Mouse (Mus musculus) liver, embryonic 12.5 days (tissue): ENCODE measurements around the gene Krt18. TPM values are rescaled to one million over a fixed set of nuclear protein-coding genes. Genes with fewer than 3 reads are reported as not detected.

ENCODE experiments used
- ATAC-seq: fragments of 200-750 bp; cut with Nextera tagmentation; 2 replicates; pipeline ENCODE4 v1.8.0; 2017; ENCODE audit warnings: moderate number of reproducible peaks, mild to moderate bottlenecking, moderate library complexity
- H3K27ac ChIP-seq: fragments of 300-500 bp; sonication (generic); 2 replicates; pipeline ENCODE4 v1.5.1; 2016; ENCODE audit warnings: mild to moderate bottlenecking
- H3K27me3 ChIP-seq: fragments of 300-500 bp; sonication (generic); replicated peaks from 2 replicates; pipeline ENCODE4 v1.6.1; 2016; ENCODE audit warnings: mild to moderate bottlenecking, moderate library complexity
- H3K36me3 ChIP-seq: fragments of 300-500 bp; sonication (generic); 2 replicates; pipeline ENCODE4 v1.6.1; 2016; ENCODE audit warnings: mild to moderate bottlenecking, moderate library complexity
- H3K4me1 ChIP-seq: fragments of 300-500 bp; sonication (generic); 2 replicates; pipeline ENCODE4 v1.6.1; 2016
- H3K4me2 ChIP-seq: fragments of 300-500 bp; sonication (generic); 2 replicates; pipeline ENCODE4 v1.6.1; 2016; ENCODE audit warnings: mild to moderate bottlenecking, moderate library complexity
- H3K4me3 ChIP-seq: fragments of 300-500 bp; sonication (generic); 2 replicates; pipeline ENCODE4 v1.5.1; 2016; ENCODE audit warnings: mild to moderate bottlenecking, moderate library complexity
- H3K9ac ChIP-seq: fragments of 300-500 bp; sonication (generic); 2 replicates; pipeline ENCODE4 v1.6.1; 2016; ENCODE audit warnings: mild to moderate bottlenecking, moderate library complexity
- H3K9me3 ChIP-seq: fragments of 300-500 bp; sonication (generic); replicated peaks from 2 replicates; pipeline ENCODE4 v1.6.1; 2016; ENCODE audit warnings: mild to moderate bottlenecking, moderate library complexity
- WGBS: fragments of 180-500 bp; shearing (Covaris S2); methylation state at CpG from one replicate; pipeline ENCODE4 v1.1.7; 2016; ENCODE audit not compliant: insufficient replicate concordance; 5-methylcytosine and 5-hydroxymethylcytosine counted together
- polyA plus RNA-seq: library from polyadenylated mRNA; unstranded; fragments of >200 nt; fragmentation: Nextera tagmentation; extraction: Ambion mirVana; gene quantifications from 2 replicates; pipeline ENCODE4 v1.2.1, GENCODE M21; 2016

Krt18 gene
- polyA plus RNA-seq, 1 experiment from 2014 or later = 77.6 TPM

GRCm38 (mm10) chr15:102045691-102046090, 17.7 kb downstream of the Krt18 start:
- Histone ChIP-seq H3K9me3 (no peaks in the 10 kb centered on the region), H3K4me1 (no peaks in the 10 kb centered on the region), H3K36me3 (no peaks in the 10 kb centered on the region), H3K4me3 (no peak overlapping the region), H3K9ac (no peak overlapping the region), H3K27me3 (no peaks in the 10 kb centered on the region), H3K27ac (no peak overlapping the region), H3K4me2 (no peak overlapping the region)
- WGBS = 68% methylated on average over 10 of the region's 10 CpGs
- no peak for ATAC-seq

GRCm38 (mm10) chr15:102048006-102048405, 20.0 kb downstream of the Krt18 start:
- H3K27me3 ChIP-seq = peaks cover 21% of the 10 kb centered on the region
- H3K27ac ChIP-seq = no peak overlapping the region
- no peaks in the 10 kb centered on the region for H3K9me3 ChIP-seq
- no peak for ATAC-seq
- H3K4me1 ChIP-seq = 0 out of 2 replicates have a peak, but pooled peaks cover 5% of the 10 kb centered on the region
- H3K36me3 ChIP-seq = no peaks in the 10 kb centered on the region
- 74% methylated on average over 6 of the region's 6 CpGs for WGBS
- H3K9ac ChIP-seq = no peak overlapping the region
- H3K4me2 ChIP-seq = no peak overlapping the region
- H3K4me3 ChIP-seq = no peak overlapping the region

GRCm38 (mm10) chr15:102049871-102050270, 21.9 kb downstream of the Krt18 start:
- peaks cover 25% of the 10 kb centered on the region for H3K27me3 ChIP-seq
- no peaks in the 10 kb centered on the region for H3K36me3 ChIP-seq
- no peak overlapping the region for H3K4me3 ChIP-seq
- no peak overlapping the region for H3K9ac ChIP-seq
- no peak overlapping the region for H3K4me2 ChIP-seq
- ATAC-seq = no peak
- H3K27ac ChIP-seq = no peak overlapping the region
- no peaks in the 10 kb centered on the region for H3K9me3 ChIP-seq
- 0 out of 2 replicates have a peak, but pooled peaks cover 5% of the 10 kb centered on the region for H3K4me1 ChIP-seq

- H3K4me3 ChIP-seq = peak overlapping the region; percentile 42
- no peaks in the 10 kb centered on the region for H3K9me3 ChIP-seq
- no peaks in the 10 kb centered on the region for H3K36me3 ChIP-seq
- ATAC-seq = 0 out of 2 replicates have a peak, but pooled peaks have one; percentile 42
- peaks cover 25% of the 10 kb centered on the region for H3K27me3 ChIP-seq
- WGBS = 2% methylated on average over 33 of the region's 33 CpGs
- peak overlapping the region; percentile 12; the same call in 1 of the 2 replicates for H3K9ac ChIP-seq
- peak overlapping the region; percentile 65 for H3K4me2 ChIP-seq
- H3K27ac ChIP-seq = 0 out of 2 replicates have a peak overlapping the region, but pooled peaks have one; percentile 39
- H3K4me1 ChIP-seq = 0 out of 2 replicates have a peak, but pooled peaks cover 5% of the 10 kb centered on the region
Observed at GRCm38 (mm10) chr15:102051920-102052683, 24.1 kb downstream of the Krt18 start.

GRCm38 (mm10) chr15:102056495-102057174, 28.7 kb downstream of the Krt18 start:
- no peaks in the 10 kb centered on the region for H3K9me3 ChIP-seq
- no peak overlapping the region for H3K4me2 ChIP-seq
- H3K9ac ChIP-seq = no peak overlapping the region
- no peak overlapping the region for H3K4me3 ChIP-seq
- peaks cover 17% of the 10 kb centered on the region for H3K27me3 ChIP-seq
- H3K36me3 ChIP-seq = no peaks in the 10 kb centered on the region
- 75% methylated on average over 15 of the region's 15 CpGs for WGBS
- H3K27ac ChIP-seq = no peak overlapping the region
- ATAC-seq = no peak
- H3K4me1 ChIP-seq = 0 out of 2 replicates have a peak, but pooled peaks cover 5% of the 10 kb centered on the region

GRCm38 (mm10) chr15:102065661-102066325, 37.8 kb downstream of the Krt18 start:
- 3% methylated on average over 20 of the region's 20 CpGs for WGBS

GRCm38 (mm10) chr15:102070476-102071467, 42.8 kb downstream of the Krt18 start:
- no peaks in the 10 kb centered on the region for H3K9me3 ChIP-seq
- ATAC-seq = no peak
- peaks cover 6% of the 10 kb centered on the region for H3K36me3 ChIP-seq
- peaks cover 42% of the 10 kb centered on the region for H3K4me1 ChIP-seq
- WGBS = 58% methylated on average over 13 of the region's 13 CpGs
- H3K27me3 ChIP-seq = peaks cover 19% of the 10 kb centered on the region
- no peak overlapping the region for H3K9ac ChIP-seq
- peak overlapping the region; percentile 28 for H3K4me2 ChIP-seq
- no peak overlapping the region for H3K4me3 ChIP-seq
- H3K27ac ChIP-seq = no peak overlapping the region

More at GRCm38 (mm10) chr15:102065661-102066325, 37.8 kb downstream of the Krt18 start:
- no peaks in the 10 kb centered on the region for H3K36me3 ChIP-seq
- peaks cover 28% of the 10 kb centered on the region for H3K27me3 ChIP-seq
- H3K4me1 ChIP-seq = peaks cover 33% of the 10 kb centered on the region
- no peak overlapping the region for H3K9ac ChIP-seq
- no peak overlapping the region for H3K27ac ChIP-seq
- H3K4me2 ChIP-seq = no peak overlapping the region
- no peak overlapping the region for H3K4me3 ChIP-seq
- H3K9me3 ChIP-seq = no peaks in the 10 kb centered on the region
- peak; percentile 73 for ATAC-seq

- Histone ChIP-seq H3K9me3 (no peaks in the 10 kb centered on the region), H3K27ac (peak overlapping the region; percentile 94; the same call in 1 of the 2 replicates), H3K27me3 (0 out of 2 replicates have a peak, but pooled peaks cover 4% of the 10 kb centered on the region), H3K4me3 (peak overlapping the region; percentile 96), H3K4me2 (peak overlapping the region; percentile 92), H3K9ac (peak overlapping the region; percentile 47), H3K4me1 (peaks cover 63% of the 10 kb centered on the region), H3K36me3 (peaks cover 9% of the 10 kb centered on the region)
- 15% methylated on average over 6 of the region's 6 CpGs for WGBS
- ATAC-seq = peak; percentile 12
Observed at GRCm38 (mm10) chr15:102072963-102073558, 45.1 kb downstream of the Krt18 start.

GRCm38 (mm10) chr15:102073559-102074069, 45.6 kb downstream of the Krt18 start, which contains the start of gene Eif4b:
Gene Eif4b, plus strand, starts transcription at chr15:102073773.
- Histone ChIP-seq H3K4me1 (peaks cover 66% of the 10 kb centered on the region), H3K9me3 (no peaks in the 10 kb centered on the region), H3K27ac (peak within 1 kb of the TSS; percentile 94), H3K4me2 (peak within 1 kb of the TSS; percentile 92), H3K27me3 (0 out of 2 replicates have a peak, but pooled peaks cover 4% of the 10 kb centered on the region), H3K36me3 (peaks cover 13% of the 10 kb centered on the region), H3K4me3 (peak within 1 kb of the TSS; percentile 96), H3K9ac (peak within 1 kb of the TSS; percentile 98)
- WGBS = under 1% methylated on average over 58 of the region's 58 CpGs
- ATAC-seq = peak; percentile 91

GRCm38 (mm10) chr15:102074070-102074731, 46.2 kb downstream of the Krt18 start:
- peak overlapping the region; percentile 94 for H3K27ac ChIP-seq
- 0 out of 2 replicates have a peak, but pooled peaks cover 1% of the 10 kb centered on the region for H3K27me3 ChIP-seq
- peak; percentile 25 for ATAC-seq
- under 1% methylated on average over 57 of the region's 57 CpGs for WGBS
- peak overlapping the region; percentile 92 for H3K4me2 ChIP-seq
- H3K9me3 ChIP-seq = no peaks in the 10 kb centered on the region
- peaks cover 72% of the 10 kb centered on the region for H3K4me1 ChIP-seq
- peak overlapping the region; percentile 96 for H3K4me3 ChIP-seq
- H3K36me3 ChIP-seq = peaks cover 18% of the 10 kb centered on the region
- peak overlapping the region; percentile 98 for H3K9ac ChIP-seq
